10 mouse cellular contexts compared by ENCODE assay signal in the genomic region with DNA sequence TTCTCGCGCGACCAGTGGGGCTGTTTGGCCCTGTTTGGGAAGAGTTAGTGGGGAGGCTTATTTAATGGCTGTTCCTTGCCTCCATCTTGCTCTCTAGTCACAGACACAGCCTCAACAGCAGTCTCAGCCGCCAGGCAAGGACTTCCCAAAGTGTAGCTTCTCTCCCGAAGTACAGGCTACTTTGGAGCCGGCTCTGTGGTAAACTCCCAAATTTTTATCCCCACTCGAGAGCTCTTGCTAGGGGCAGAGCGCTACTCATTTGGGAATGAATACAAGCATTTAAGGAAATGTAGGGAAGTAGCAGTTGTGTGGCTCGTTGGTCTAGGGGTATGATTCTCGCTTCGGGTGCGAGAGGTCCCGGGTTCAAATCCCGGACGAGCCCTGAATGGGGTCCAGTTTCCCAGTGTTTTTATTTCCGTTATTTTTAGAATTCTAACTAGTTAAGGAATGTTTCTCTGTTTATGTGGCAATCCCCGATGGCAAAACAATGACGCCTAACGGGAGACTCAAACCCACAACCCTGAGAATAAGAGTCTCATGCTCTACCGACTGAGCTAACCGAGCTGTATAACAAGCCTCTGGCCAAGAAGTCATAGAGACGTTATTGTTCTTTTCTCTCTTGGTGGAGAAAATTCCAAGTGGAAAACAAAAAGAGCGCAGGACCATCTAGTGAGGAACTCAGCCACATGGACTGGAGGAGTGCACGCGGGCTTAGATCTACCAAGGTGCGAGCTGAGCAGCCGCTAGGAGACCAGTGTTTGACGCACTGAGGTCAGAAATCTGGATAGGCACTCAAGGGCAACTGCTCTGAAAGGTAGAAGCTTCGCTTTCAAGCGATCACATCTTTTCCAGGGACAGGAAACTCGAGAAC. TPM values are rescaled to one million over a fixed set of nuclear protein-coding genes. Genes with fewer than 3 reads are reported as not detected.
A peak's percentile ranks its signal among the peaks of the same experiment; 100 is the strongest.
DNase-seq lines count a peak whose midpoint lies in the region; ATAC-seq and TF ChIP-seq lines count a peak whose summit lies in the region.
"Had no signal": no experiment of that assay in that cellular context is flagged by ENCODE, and none has a peak within 500 bp of the region (broad histone marks: within the 10 kb centered on the region; RNA-seq: fewer than 3 reads in every experiment).

No protein-coding gene starts in this region.

- peak overlapping the region; percentile 27 for H3K4me3 ChIP-seq in kidney, embryonic 15.5 days (replicated peaks)
- H3K4me3 ChIP-seq in MEL (ENCODE audit: control insufficient read depth in 1 of 2, insufficient read depth in 1 of 2, low read depth in 2 of 2, low read length in 2 of 2), result peak overlapping the region; percentile 28 to 76
- no peak overlapping the region for H3K4me3 ChIP-seq in forebrain, embryonic 13.5 days
- peak overlapping the region; percentile 14; the same call in 1 of the 2 replicates for H3K4me3 ChIP-seq in limb, embryonic 15.5 days
- peak overlapping the region; percentile 17; the same call in 1 of the 2 replicates for H3K4me3 ChIP-seq in stomach, embryonic 16.5 days (replicated peaks; ENCODE audit: low read length)
- H3K4me3 ChIP-seq: heart, adult 2 months had no signal

- no peak for TF ChIP-seq POLR2A in MEL (IDR thresholded peaks at IDR 0.05; ENCODE audit: control insufficient read depth in 1 of 2, insufficient read depth in 1 of 2, low read depth in 1 of 2, low read length in 2 of 2, poor library complexity in 1 of 2)

- no peak for TF ChIP-seq RAD21 in MEL (IDR thresholded peaks at IDR 0.05; ENCODE audit: low read depth, low read length)

- peak; percentile 24 for ATAC-seq in kidney, embryonic 15.5 days (replicated peaks; ENCODE audit: low FRiP score)
- ATAC-seq in forebrain, embryonic 13.5 days, result peak; percentile 14; the same call in 1 of the 2 replicates
- no peak for ATAC-seq in limb, embryonic 15.5 days (ENCODE audit: insufficient number of reproducible peaks, low FRiP score, low TSS enrichment, low read depth)
- ATAC-seq in stomach, embryonic 16.5 days (ENCODE audit: insufficient read depth, low FRiP score), result no peak

- no peaks in the 10 kb centered on the region for H3K9me3 ChIP-seq in kidney, embryonic 15.5 days (replicated peaks)
- no peaks in the 10 kb centered on the region for H3K9me3 ChIP-seq in MEL (replicated peaks; ENCODE audit: insufficient read depth, low read length)
- H3K9me3 ChIP-seq in forebrain, embryonic 13.5 days (replicated peaks), result no peaks in the 10 kb centered on the region
- H3K9me3 ChIP-seq in limb, embryonic 15.5 days, result no peaks in the 10 kb centered on the region
- no peaks in the 10 kb centered on the region for H3K9me3 ChIP-seq in stomach, embryonic 16.5 days (replicated peaks; ENCODE audit: control insufficient read depth, low read length)

- H3K4me2 ChIP-seq in kidney, embryonic 15.5 days, result peak overlapping the region; percentile 48
- peak overlapping the region; percentile 22; the same call in 1 of the 2 replicates for H3K4me2 ChIP-seq in forebrain, embryonic 13.5 days
- peak overlapping the region; percentile 19; the same call in 1 of the 2 replicates for H3K4me2 ChIP-seq in limb, embryonic 15.5 days
- no peak overlapping the region; the same call in 1 of the 2 replicates for H3K4me2 ChIP-seq in stomach, embryonic 16.5 days (ENCODE audit: low read depth, low read length)

- TF ChIP-seq CTCF in MEL (IDR thresholded peaks at IDR 0.05 in 2 of 3, conservative IDR thresholded peaks at IDR 0.05 in 1 of 3; ENCODE audit: control insufficient read depth in 1 of 3, insufficient read depth in 1 of 3, low read depth in 2 of 3, low read length in 3 of 3, poor library complexity in 1 of 3, severe bottlenecking in 1 of 3), result no peak

- H3K4me1 ChIP-seq in kidney, embryonic 15.5 days, result peaks cover 36% of the 10 kb centered on the region
- H3K4me1 ChIP-seq in MEL (ENCODE audit: control insufficient read depth in 1 of 2, insufficient read depth in 2 of 2, low read length in 2 of 2), result peaks cover 0 to 27% of the 10 kb centered on the region in 2 experiments; a peak in 2 of 4 replicates
- peaks cover 22% of the 10 kb centered on the region for H3K4me1 ChIP-seq in forebrain, embryonic 13.5 days
- H3K4me1 ChIP-seq in limb, embryonic 15.5 days, result peaks cover 17% of the 10 kb centered on the region
- peaks cover 11% of the 10 kb centered on the region; the same call in 1 of the 2 replicates for H3K4me1 ChIP-seq in stomach, embryonic 16.5 days (ENCODE audit: control insufficient read depth, insufficient read depth, low read length)

- no peak overlapping the region for H3K9ac ChIP-seq in kidney, embryonic 15.5 days
- H3K9ac ChIP-seq in MEL (ENCODE audit: control insufficient read depth, low read depth, low read length, poor library complexity, severe bottlenecking), result peak overlapping the region; percentile 71
- no peak overlapping the region for H3K9ac ChIP-seq in forebrain, embryonic 13.5 days
- no peak overlapping the region for H3K9ac ChIP-seq in limb, embryonic 15.5 days
- no peak overlapping the region for H3K9ac ChIP-seq in stomach, embryonic 16.5 days (ENCODE audit: low read length)

- no peak for TF ChIP-seq EP300 in MEL (IDR thresholded peaks at IDR 0.05; ENCODE audit: low read depth in 1 of 2, low read length in 2 of 2)

- DNase-seq in kidney, postnatal 14 days, result no peak
- DNase-seq in MEL (ENCODE audit: low read depth, low spot score), result peak; percentile 72
- DNase-seq in cerebellum, adult 9-11 months, result no peak
- DNase-seq in cerebellum, adult 11 months, result no peak

- no peak overlapping the region for H3K27ac ChIP-seq in kidney, embryonic 15.5 days
- peak overlapping the region; percentile 22 for H3K27ac ChIP-seq in MEL (ENCODE audit: control insufficient read depth, low read depth, low read length)
- no peak overlapping the region for H3K27ac ChIP-seq in forebrain, embryonic 13.5 days
- no peak overlapping the region for H3K27ac ChIP-seq in limb, embryonic 15.5 days
- H3K27ac ChIP-seq in stomach, embryonic 16.5 days (ENCODE audit: low read length), result no peak overlapping the region
- H3K27ac ChIP-seq: heart, adult 2 months had no signal

- H3K79me2 ChIP-seq in MEL (ENCODE audit: control insufficient read depth, insufficient read depth, low read length, poor library complexity), result no peaks in the 10 kb centered on the region; the same call in 1 of the 2 replicates

- H3K36me3 ChIP-seq in kidney, embryonic 15.5 days, result no peaks in the 10 kb centered on the region
- H3K36me3 ChIP-seq in MEL (ENCODE audit: control insufficient read depth in 1 of 2, insufficient read depth in 2 of 2, low read length in 2 of 2), result peaks cover 0 to 22% of the 10 kb centered on the region in 2 experiments; a peak in 2 of 4 replicates
- H3K36me3 ChIP-seq in forebrain, embryonic 13.5 days (ENCODE audit: poor library complexity, severe bottlenecking), result no peaks in the 10 kb centered on the region
- H3K36me3 ChIP-seq in limb, embryonic 15.5 days, result no peaks in the 10 kb centered on the region
- H3K36me3 ChIP-seq in stomach, embryonic 16.5 days (ENCODE audit: control insufficient read depth, insufficient read depth, low read length), result no peaks in the 10 kb centered on the region

- 17% methylated on average over 31 of the region's 31 CpGs for WGBS in kidney, embryonic 15.5 days
- 8% methylated on average over 31 of the region's 31 CpGs for WGBS in forebrain, embryonic 13.5 days
- WGBS in limb, embryonic 15.5 days, result 18% methylated on average over 31 of the region's 31 CpGs
- WGBS in stomach, embryonic 16.5 days, result 27% methylated on average over 31 of the region's 31 CpGs

- H3K27me3 ChIP-seq in kidney, embryonic 15.5 days, result peaks cover 39% of the 10 kb centered on the region
- H3K27me3 ChIP-seq in MEL (ENCODE audit: control insufficient read depth in 1 of 2, insufficient read depth in 2 of 2, low read length in 2 of 2), result no peaks in the 10 kb centered on the region
- H3K27me3 ChIP-seq in forebrain, embryonic 13.5 days, result peaks cover 53% of the 10 kb centered on the region
- H3K27me3 ChIP-seq in limb, embryonic 15.5 days, result peaks cover 44% of the 10 kb centered on the region
- peaks cover 16% of the 10 kb centered on the region for H3K27me3 ChIP-seq in stomach, embryonic 16.5 days (ENCODE audit: control insufficient read depth, insufficient read depth, low read length)

TF ChIP-seq in MEL, 35 proteins besides CTCF, POLR2A, EP300 and RAD21:
- TF ChIP-seq TBP (IDR thresholded peaks at IDR 0.05; ENCODE audit: low read depth, low read length) (peak; percentile 99), RCOR1 (IDR thresholded peaks at IDR 0.05; ENCODE audit: low read depth, low read length) (no peak)

RNA-seq across cellular contexts. Expression of a gene that starts 23.2 kb away (rescaled TPM):
- polyA plus RNA-seq in kidney, embryonic 15.5 days (2015; fragmentation: Nextera tagmentation; extraction: Ambion mirVana), result 20.9 and 22.8 TPM in 2 replicates
- 3.4 and 3.8 TPM in 2 replicates for total RNA-seq in MEL (2012; rRNA removed)
- 1 to 10 TPM in 1 of 2 experiments, not detected in 1; 3.0 TPM for polyA plus RNA-seq in MEL (2012; ENCODE audit: insufficient read depth in 1 of 2, insufficient read length in 2 of 2, low read depth in 1 of 2, low replicate concordance in 2 of 2, missing spikeins in 1 of 2)
- 20.7 and 22.4 TPM in 2 replicates for polyA plus RNA-seq in forebrain, embryonic 13.5 days (2015; fragmentation: Nextera tagmentation; extraction: Ambion mirVana)
- 17.5 and 18.2 TPM in 2 replicates for polyA plus RNA-seq in limb, embryonic 15.5 days (2015; fragmentation: Nextera tagmentation; extraction: Ambion mirVana)
- polyA plus RNA-seq in stomach, embryonic 16.5 days (2015; fragmentation: Nextera tagmentation; extraction: Ambion mirVana), result 15.1 and 17.2 TPM in 2 replicates

RNA-seq across cellular contexts. Expression of a gene that starts 58.4 kb away (rescaled TPM):
- 16.3 and 16.5 TPM in 2 replicates for polyA plus RNA-seq in kidney, embryonic 15.5 days (2015; fragmentation: Nextera tagmentation; extraction: Ambion mirVana)
- 0.08 and 0.16 TPM in 2 replicates for total RNA-seq in MEL (2012; rRNA removed)
- polyA plus RNA-seq in MEL (2012; ENCODE audit: insufficient read depth in 1 of 2, insufficient read length in 2 of 2, low read depth in 1 of 2, low replicate concordance in 2 of 2, missing spikeins in 1 of 2), result under 1 TPM in 1 of 2 experiments, not detected in 1; 0.38 TPM
- polyA plus RNA-seq in forebrain, embryonic 13.5 days (2015; fragmentation: Nextera tagmentation; extraction: Ambion mirVana), result 21.2 and 26.8 TPM in 2 replicates
- polyA plus RNA-seq in limb, embryonic 15.5 days (2015; fragmentation: Nextera tagmentation; extraction: Ambion mirVana), result 12.4 and 12.9 TPM in 2 replicates
- polyA plus RNA-seq in stomach, embryonic 16.5 days (2015; fragmentation: Nextera tagmentation; extraction: Ambion mirVana), result 11.5 and 11.8 TPM in 2 replicates
- total RNA-seq: neutrophil, adult 5-6 weeks had no signal

RNA-seq across cellular contexts. Expression of a gene that starts 59.8 kb away (rescaled TPM):
- not detected in 2 replicates for polyA plus RNA-seq in kidney, embryonic 15.5 days (2015; fragmentation: Nextera tagmentation; extraction: Ambion mirVana)
- total RNA-seq in MEL (2012; rRNA removed), result not detected in 2 replicates
- polyA plus RNA-seq in MEL (2012; ENCODE audit: insufficient read depth in 1 of 2, insufficient read length in 2 of 2, low read depth in 1 of 2, low replicate concordance in 2 of 2, missing spikeins in 1 of 2), result under 1 TPM in 1 of 2 experiments, not detected in 1; 0.08 TPM
- polyA plus RNA-seq in forebrain, embryonic 13.5 days (2015; fragmentation: Nextera tagmentation; extraction: Ambion mirVana), result 0.24 TPM in 1 of 2 replicates, not detected in the other
- 0.16 and 0.18 TPM in 2 replicates for polyA plus RNA-seq in limb, embryonic 15.5 days (2015; fragmentation: Nextera tagmentation; extraction: Ambion mirVana)
- 0.15 TPM in 1 of 2 replicates, not detected in the other for polyA plus RNA-seq in stomach, embryonic 16.5 days (2015; fragmentation: Nextera tagmentation; extraction: Ambion mirVana)
- total RNA-seq: heart, adult 2 months; neutrophil, adult 5-6 weeks had no signal
- polyA plus RNA-seq: heart, adult 2 months had no signal

Comparison
In these comparisons a context has a peak if more than half of its experiments do, and no peak if none do; other contexts are left out.
1. ATAC-seq: peak in kidney, embryonic 15.5 days (single experiment) and forebrain, embryonic 13.5 days (single experiment); none in limb, embryonic 15.5 days (single experiment) and stomach, embryonic 16.5 days (single experiment).